Mouse (Mus musculus): ENCODE results near the gene Fxr2. TPM values are rescaled to one million over a fixed set of nuclear protein-coding genes. Genes with fewer than 3 reads are reported as not detected.

Fxr2 gene
- total RNA-seq, 2 experiments from 2014 or later, result 36.4 to 83.1 TPM

GRCm38 (mm10) chr11:69680136-69680855 is 47.5 kb downstream of the Fxr2 start:
- no peak for ATAC-seq (replicated peaks; ENCODE audit: low FRiP score, low TSS enrichment, poor library complexity, severe bottlenecking)

- peak; percentile 84 for ATAC-seq (replicated peaks; ENCODE audit: low FRiP score, low TSS enrichment, poor library complexity, severe bottlenecking)
Measured at GRCm38 (mm10) chr11:69681314-69682208, 48.8 kb downstream of the Fxr2 start, which contains the start of gene Senp3. TSS of gene Senp3 (minus strand) at chr11:69682084.

- no peak for ATAC-seq (replicated peaks; ENCODE audit: low FRiP score, low TSS enrichment, poor library complexity, severe bottlenecking)
Measured at GRCm38 (mm10) chr11:69682209-69682839, 49.5 kb downstream of the Fxr2 start.

GRCm38 (mm10) chr11:69682840-69683533 is 50.2 kb downstream of the Fxr2 start:
- no peak; the same call in 1 of the 2 replicates for ATAC-seq (replicated peaks; ENCODE audit: low FRiP score, low TSS enrichment, poor library complexity, severe bottlenecking)

GRCm38 (mm10) chr11:69683576-69683975 is 50.8 kb downstream of the Fxr2 start:
- no peak for ATAC-seq (replicated peaks; ENCODE audit: low FRiP score, low TSS enrichment, poor library complexity, severe bottlenecking)

- no peak for ATAC-seq (replicated peaks; ENCODE audit: low FRiP score, low TSS enrichment, poor library complexity, severe bottlenecking)
Measured at GRCm38 (mm10) chr11:69684128-69684745, 51.4 kb downstream of the Fxr2 start.

GRCm38 (mm10) chr11:69684936-69685335 is 52.1 kb downstream of the Fxr2 start:
- ATAC-seq (replicated peaks; ENCODE audit: low FRiP score, low TSS enrichment, poor library complexity, severe bottlenecking), result no peak

- peak; percentile 49 for ATAC-seq (replicated peaks; ENCODE audit: low FRiP score, low TSS enrichment, poor library complexity, severe bottlenecking)
Measured at GRCm38 (mm10) chr11:69685526-69686148, 52.8 kb downstream of the Fxr2 start, which contains the start of gene Tnfsf13. TSS of gene Tnfsf13 (minus strand) at chr11:69685784.

- ATAC-seq (replicated peaks; ENCODE audit: low FRiP score, low TSS enrichment, poor library complexity, severe bottlenecking), result no peak
Measured at GRCm38 (mm10) chr11:69686377-69686776, 53.6 kb downstream of the Fxr2 start.

GRCm38 (mm10) chr11:69687061-69687460 is 54.3 kb downstream of the Fxr2 start:
- ATAC-seq (replicated peaks; ENCODE audit: low FRiP score, low TSS enrichment, poor library complexity, severe bottlenecking), result no peak

GRCm38 (mm10) chr11:69689891-69690290 is 57.1 kb downstream of the Fxr2 start:
- ATAC-seq (replicated peaks; ENCODE audit: low FRiP score, low TSS enrichment, poor library complexity, severe bottlenecking), result no peak

GRCm38 (mm10) chr11:69692196-69692811 is 59.5 kb downstream of the Fxr2 start:
- no peak for ATAC-seq (replicated peaks; ENCODE audit: low FRiP score, low TSS enrichment, poor library complexity, severe bottlenecking)

GRCm38 (mm10) chr11:69692863-69693262 is 60.1 kb downstream of the Fxr2 start:
- no peak for ATAC-seq (replicated peaks; ENCODE audit: low FRiP score, low TSS enrichment, poor library complexity, severe bottlenecking)

GRCm38 (mm10) chr11:69693421-69693965 is 60.7 kb downstream of the Fxr2 start:
- no peak for ATAC-seq (replicated peaks; ENCODE audit: low FRiP score, low TSS enrichment, poor library complexity, severe bottlenecking)

- 0 out of 2 replicates have a peak, but pooled peaks have one; percentile 11 for ATAC-seq (replicated peaks; ENCODE audit: low FRiP score, low TSS enrichment, poor library complexity, severe bottlenecking)
Measured at GRCm38 (mm10) chr11:69695046-69695360, 62.2 kb downstream of the Fxr2 start.

GRCm38 (mm10) chr11:69695361-69696181 is 62.8 kb downstream of the Fxr2 start, which contains the start of the genes Tnfsf12 and Tnfsfm13:
TSS of gene Tnfsf12 (minus strand) at chr11:69695849.
TSS of gene Tnfsfm13 (minus strand) at chr11:69696098.
- peak; percentile 21; the same call in 1 of the 2 replicates for ATAC-seq (replicated peaks; ENCODE audit: low FRiP score, low TSS enrichment, poor library complexity, severe bottlenecking)

- ATAC-seq (replicated peaks; ENCODE audit: low FRiP score, low TSS enrichment, poor library complexity, severe bottlenecking), result no peak
Measured at GRCm38 (mm10) chr11:69697396-69697795, 64.6 kb downstream of the Fxr2 start.

Data from megakaryocyte-erythroid progenitor cell, adult 5-6 weeks (primary cell).